Mouse (Mus musculus): ENCODE measurements around the gene Fam241b. TPM values are rescaled to one million over a fixed set of nuclear protein-coding genes. Genes with fewer than 3 reads are reported as not detected.

Fam241b gene
- polyA plus RNA-seq (2015; fragmentation: Nextera tagmentation; extraction: Ambion mirVana): 92.5 and 96.1 TPM in 2 replicates

GRCm38 (mm10) chr10:62143820-62144219 is at the start of gene Fam241b:
Gene Fam241b, minus strand, starts transcription at chr10:62143920.
- H3K4me1 ChIP-seq: no peaks in the 10 kb centered on the region
- no peak within 1 kb of the TSS for H3K4me2 ChIP-seq
- WGBS: 71% methylated on average over 8 of the region's 8 CpGs
- H3K27me3 ChIP-seq: peaks cover 5% of the 10 kb centered on the region; the same call in 1 of the 2 replicates
- H3K9ac ChIP-seq: no peak within 1 kb of the TSS
- H3K36me3 ChIP-seq (ENCODE audit: poor library complexity, severe bottlenecking): no peaks in the 10 kb centered on the region
- H3K9me3 ChIP-seq (replicated peaks): no peaks in the 10 kb centered on the region
- no peak for ATAC-seq
- H3K4me3 ChIP-seq: no peak within 1 kb of the TSS
- no peak within 1 kb of the TSS for H3K27ac ChIP-seq

GRCm38 (mm10) chr10:62192701-62193157 is 49.0 kb upstream of the Fam241b start:
- no peaks in the 10 kb centered on the region for H3K27me3 ChIP-seq
- H3K9ac ChIP-seq: no peak overlapping the region
- H3K4me3 ChIP-seq: no peak overlapping the region
- peaks cover 29% of the 10 kb centered on the region for H3K4me1 ChIP-seq
- peak overlapping the region; percentile 37; the same call in 1 of the 2 replicates for H3K27ac ChIP-seq
- no peaks in the 10 kb centered on the region for H3K9me3 ChIP-seq (replicated peaks)
- peak; percentile 29 for ATAC-seq
- no peaks in the 10 kb centered on the region for H3K36me3 ChIP-seq (ENCODE audit: poor library complexity, severe bottlenecking)
- no peak overlapping the region for H3K4me2 ChIP-seq
- WGBS: 62% methylated on average over 9 of the region's 9 CpGs

GRCm38 (mm10) chr10:62190821-62191220 is 47.1 kb upstream of the Fam241b start:
- H3K4me1 ChIP-seq: peaks cover 29% of the 10 kb centered on the region
- no peaks in the 10 kb centered on the region for H3K36me3 ChIP-seq (ENCODE audit: poor library complexity, severe bottlenecking)
- no peaks in the 10 kb centered on the region for H3K27me3 ChIP-seq
- no peaks in the 10 kb centered on the region for H3K9me3 ChIP-seq (replicated peaks)
- H3K27ac ChIP-seq: no peak overlapping the region; the same call in 1 of the 2 replicates
- no peak overlapping the region for H3K4me2 ChIP-seq
- no peak overlapping the region for H3K4me3 ChIP-seq
- H3K9ac ChIP-seq: no peak overlapping the region
- WGBS: 88% methylated on average over 7 of the region's 7 CpGs
- no peak for ATAC-seq

GRCm38 (mm10) chr10:62189910-62190309 is 46.2 kb upstream of the Fam241b start:
- ATAC-seq: no peak
- no peak overlapping the region for H3K4me3 ChIP-seq
- H3K4me1 ChIP-seq: peaks cover 22% of the 10 kb centered on the region
- no peak overlapping the region for H3K9ac ChIP-seq
- H3K27me3 ChIP-seq: no peaks in the 10 kb centered on the region
- H3K36me3 ChIP-seq (ENCODE audit: poor library complexity, severe bottlenecking): no peaks in the 10 kb centered on the region
- WGBS: 86% methylated on average over 4 of the region's 4 CpGs
- no peak overlapping the region for H3K4me2 ChIP-seq
- no peaks in the 10 kb centered on the region for H3K9me3 ChIP-seq (replicated peaks)
- H3K27ac ChIP-seq: no peak overlapping the region

GRCm38 (mm10) chr10:62189303-62189702 is 45.6 kb upstream of the Fam241b start:
- H3K27ac ChIP-seq: no peak overlapping the region
- H3K36me3 ChIP-seq (ENCODE audit: poor library complexity, severe bottlenecking): no peaks in the 10 kb centered on the region
- 75% methylated on average over 3 of the region's 3 CpGs for WGBS
- ATAC-seq: no peak
- H3K27me3 ChIP-seq: peaks cover 4% of the 10 kb centered on the region
- no peak overlapping the region for H3K4me2 ChIP-seq
- H3K4me1 ChIP-seq: peaks cover 16% of the 10 kb centered on the region
- H3K4me3 ChIP-seq: no peak overlapping the region
- H3K9ac ChIP-seq: no peak overlapping the region
- no peaks in the 10 kb centered on the region for H3K9me3 ChIP-seq (replicated peaks)

GRCm38 (mm10) chr10:62186882-62187281 is 43.2 kb upstream of the Fam241b start:
- Histone ChIP-seq H3K27me3 (peaks cover 8% of the 10 kb centered on the region), H3K27ac (no peak overlapping the region), H3K36me3 (ENCODE audit: poor library complexity, severe bottlenecking) (no peaks in the 10 kb centered on the region), H3K4me1 (no peaks in the 10 kb centered on the region), H3K4me2 (no peak overlapping the region), H3K9ac (no peak overlapping the region), H3K4me3 (no peak overlapping the region), H3K9me3 (replicated peaks) (no peaks in the 10 kb centered on the region)
- 21% methylated on average over 7 of the region's 7 CpGs for WGBS
- peak; percentile 63; the same call in 1 of the 2 replicates for ATAC-seq

GRCm38 (mm10) chr10:62183053-62183452 is 39.3 kb upstream of the Fam241b start:
- H3K4me3 ChIP-seq: no peak overlapping the region
- no peaks in the 10 kb centered on the region for H3K36me3 ChIP-seq (ENCODE audit: poor library complexity, severe bottlenecking)
- no peak overlapping the region for H3K4me2 ChIP-seq
- 0 out of 2 replicates have a peak, but pooled peaks cover 6% of the 10 kb centered on the region for H3K9me3 ChIP-seq (replicated peaks)
- WGBS: 0% methylated on average over 10 of the region's 10 CpGs
- H3K9ac ChIP-seq: no peak overlapping the region
- no peak overlapping the region for H3K27ac ChIP-seq
- ATAC-seq: peak; percentile 65
- H3K4me1 ChIP-seq: no peaks in the 10 kb centered on the region
- H3K27me3 ChIP-seq: peaks cover 10% of the 10 kb centered on the region

- WGBS: 74% methylated on average over 6 of the region's 6 CpGs
- H3K4me2 ChIP-seq: no peak overlapping the region
- H3K9me3 ChIP-seq (replicated peaks): 0 out of 2 replicates have a peak, but pooled peaks cover 9% of the 10 kb centered on the region
- no peak overlapping the region for H3K4me3 ChIP-seq
- no peak for ATAC-seq
- no peaks in the 10 kb centered on the region for H3K4me1 ChIP-seq
- H3K27me3 ChIP-seq: peaks cover 11% of the 10 kb centered on the region
- H3K9ac ChIP-seq: no peak overlapping the region
- H3K27ac ChIP-seq: no peak overlapping the region
- H3K36me3 ChIP-seq (ENCODE audit: poor library complexity, severe bottlenecking): no peaks in the 10 kb centered on the region
Observed at GRCm38 (mm10) chr10:62182471-62183014, 38.8 kb upstream of the Fam241b start.

- 39% methylated on average over 3 of the region's 3 CpGs for WGBS
- H3K36me3 ChIP-seq (ENCODE audit: poor library complexity, severe bottlenecking): no peaks in the 10 kb centered on the region
- ATAC-seq: no peak
- H3K27ac ChIP-seq: no peak overlapping the region
- peaks cover 11% of the 10 kb centered on the region for H3K27me3 ChIP-seq
- H3K4me2 ChIP-seq: no peak overlapping the region
- no peak overlapping the region for H3K4me3 ChIP-seq
- no peak overlapping the region for H3K9ac ChIP-seq
- 0 out of 2 replicates have a peak, but pooled peaks cover 9% of the 10 kb centered on the region for H3K9me3 ChIP-seq (replicated peaks)
- no peaks in the 10 kb centered on the region for H3K4me1 ChIP-seq
Observed at GRCm38 (mm10) chr10:62181701-62182100, 38.0 kb upstream of the Fam241b start.

GRCm38 (mm10) chr10:62179944-62180343 is 36.2 kb upstream of the Fam241b start:
- Histone ChIP-seq H3K9me3 (replicated peaks) (0 out of 2 replicates have a peak, but pooled peaks cover 9% of the 10 kb centered on the region), H3K4me2 (no peak overlapping the region), H3K4me1 (peaks cover 2% of the 10 kb centered on the region; the same call in 1 of the 2 replicates), H3K36me3 (ENCODE audit: poor library complexity, severe bottlenecking) (no peaks in the 10 kb centered on the region), H3K4me3 (no peak overlapping the region), H3K27ac (no peak overlapping the region), H3K9ac (no peak overlapping the region), H3K27me3 (peaks cover 11% of the 10 kb centered on the region)
- 94% methylated on average over 3 of the region's 3 CpGs for WGBS
- no peak for ATAC-seq

- Histone ChIP-seq H3K9ac (no peak overlapping the region), H3K4me2 (no peak overlapping the region), H3K4me3 (no peak overlapping the region), H3K36me3 (ENCODE audit: poor library complexity, severe bottlenecking) (no peaks in the 10 kb centered on the region), H3K4me1 (peaks cover 22% of the 10 kb centered on the region; the same call in 1 of the 2 replicates), H3K27ac (no peak overlapping the region), H3K9me3 (replicated peaks) (0 out of 2 replicates have a peak, but pooled peaks cover 9% of the 10 kb centered on the region), H3K27me3 (peaks cover 3% of the 10 kb centered on the region; the same call in 1 of the 2 replicates)
- no peak for ATAC-seq
- WGBS: 24% methylated on average over 15 of the region's 15 CpGs
Observed at GRCm38 (mm10) chr10:62174533-62175313, 31.0 kb upstream of the Fam241b start.

- H3K27ac ChIP-seq: no peak overlapping the region
- 0 out of 2 replicates have a peak overlapping the region, but pooled peaks have one; percentile 16 for H3K9ac ChIP-seq
Observed at GRCm38 (mm10) chr10:62173941-62174448, 30.3 kb upstream of the Fam241b start.

More at GRCm38 (mm10) chr10:62173941-62174448, 30.3 kb upstream of the Fam241b start:
- Histone ChIP-seq H3K4me1 (peaks cover 22% of the 10 kb centered on the region; the same call in 1 of the 2 replicates), H3K36me3 (ENCODE audit: poor library complexity, severe bottlenecking) (no peaks in the 10 kb centered on the region), H3K9me3 (replicated peaks) (0 out of 2 replicates have a peak, but pooled peaks cover 9% of the 10 kb centered on the region), H3K4me2 (no peak overlapping the region), H3K4me3 (no peak overlapping the region), H3K27me3 (peaks cover 3% of the 10 kb centered on the region; the same call in 1 of the 2 replicates)
- no peak for ATAC-seq
- 13% methylated on average over 9 of the region's 9 CpGs for WGBS

Data from forebrain, embryonic 13.5 days (tissue).